Mouse (Mus musculus) testis, adult 2 months (tissue): ENCODE data around the gene Nptx1. TPM values are rescaled to one million over a fixed set of nuclear protein-coding genes. Genes with fewer than 3 reads are reported as not detected.

ENCODE experiments used
- H3K27ac ChIP-seq: fragments of 200-500 bp; 2 replicates; pipeline ENCODE4 v1.5.1; 2012; ENCODE audit warnings: low read depth, low read length; ENCODE audit not compliant: control insufficient read depth, insufficient read depth
- H3K27me3 ChIP-seq: fragments of 200-500 bp; 2 replicates; pipeline ENCODE4 v1.6.1; 2012; ENCODE audit warnings: mild to moderate bottlenecking, low read length, moderate library complexity; ENCODE audit not compliant: control insufficient read depth, insufficient read depth
- H3K36me3 ChIP-seq: fragments of 200-500 bp; 2 replicates; pipeline ENCODE4 v1.6.1; 2012; ENCODE audit warnings: mild to moderate bottlenecking, low read length; ENCODE audit not compliant: control insufficient read depth, insufficient read depth
- H3K4me1 ChIP-seq: fragments of 200-500 bp; 2 replicates; pipeline ENCODE4 v1.6.1; 2012; ENCODE audit warnings: low read length; ENCODE audit not compliant: control insufficient read depth, insufficient read depth
- H3K4me3 ChIP-seq: fragments of 200-500 bp; 2 replicates; pipeline ENCODE4 v1.5.1; 2012; ENCODE audit warnings: low read depth, mild to moderate bottlenecking, low read length, moderate library complexity, mixed read lengths; ENCODE audit not compliant: control insufficient read depth
- CTCF ChIP-seq: fragments of 200-500 bp; IDR thresholded peaks from 2 replicates; pipeline ENCODE4 v1.5.1; 2012; ENCODE audit warnings: low read depth, mild to moderate bottlenecking, inconsistent platforms, low read length, moderate library complexity; ENCODE audit not compliant: control insufficient read depth, insufficient read depth, insufficient replicate concordance
- POLR2A ChIP-seq: fragments of 200-500 bp; IDR thresholded peaks from 2 replicates; pipeline ENCODE4 v1.6.1; 2012; ENCODE audit warnings: low read depth, mild to moderate bottlenecking, inconsistent platforms, low read length, moderate library complexity; ENCODE audit not compliant: control insufficient read depth
- polyA plus RNA-seq: library from polyadenylated mRNA; depleted of rRNA; stranded (reverse); fragments of >200 nt; gene quantifications from 2 replicates; pipeline ENCODE4 v1.2.3, GENCODE M21; 2012

Nptx1 gene
- polyA plus RNA-seq, 1 experiment = 0.22 TPM

DNA sequence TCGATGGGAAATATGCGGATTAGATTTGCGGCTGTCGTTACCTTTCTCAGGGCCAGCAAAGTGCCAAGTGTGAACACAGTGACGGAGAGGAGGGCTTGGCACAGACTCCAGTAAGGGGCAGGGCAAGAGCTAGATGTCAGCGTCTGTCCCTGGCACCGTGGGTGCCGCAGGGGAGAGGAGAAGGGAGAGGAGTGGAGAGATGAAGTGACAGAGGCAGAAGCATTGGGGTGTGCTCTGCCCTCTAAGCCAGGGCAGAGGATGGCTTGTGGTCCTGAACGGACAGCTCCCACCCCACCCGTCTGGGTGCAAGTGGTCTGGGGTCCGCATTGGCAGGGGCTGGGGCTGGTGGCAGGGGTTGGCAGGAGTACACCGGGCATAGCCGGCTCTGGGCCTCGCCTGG, 7.6 kb downstream of the Nptx1 start:
- H3K27ac ChIP-seq = no peak overlapping the region
- H3K4me1 ChIP-seq = no peaks in the 10 kb centered on the region
- no peaks in the 10 kb centered on the region for H3K36me3 ChIP-seq
- no peaks in the 10 kb centered on the region for H3K27me3 ChIP-seq
- TF ChIP-seq POLR2A = no peak
- no peak for TF ChIP-seq CTCF
- H3K4me3 ChIP-seq = no peak overlapping the region

GRCm38 (mm10) chr11:119533745-119534144, 13.8 kb downstream of the Nptx1 start:
- no peaks in the 10 kb centered on the region for H3K36me3 ChIP-seq
- no peak overlapping the region for H3K4me3 ChIP-seq
- TF ChIP-seq POLR2A (no peak), CTCF (no peak)
- no peaks in the 10 kb centered on the region for H3K27me3 ChIP-seq
- no peak overlapping the region for H3K27ac ChIP-seq
- peaks cover 5% of the 10 kb centered on the region for H3K4me1 ChIP-seq

GRCm38 (mm10) chr11:119532460-119532859, 15.1 kb downstream of the Nptx1 start:
- TF ChIP-seq CTCF (no peak), POLR2A (no peak)
- H3K36me3 ChIP-seq = no peaks in the 10 kb centered on the region
- H3K27me3 ChIP-seq = no peaks in the 10 kb centered on the region
- no peak overlapping the region for H3K27ac ChIP-seq
- H3K4me1 ChIP-seq = peaks cover 5% of the 10 kb centered on the region
- no peak overlapping the region for H3K4me3 ChIP-seq

DNA sequence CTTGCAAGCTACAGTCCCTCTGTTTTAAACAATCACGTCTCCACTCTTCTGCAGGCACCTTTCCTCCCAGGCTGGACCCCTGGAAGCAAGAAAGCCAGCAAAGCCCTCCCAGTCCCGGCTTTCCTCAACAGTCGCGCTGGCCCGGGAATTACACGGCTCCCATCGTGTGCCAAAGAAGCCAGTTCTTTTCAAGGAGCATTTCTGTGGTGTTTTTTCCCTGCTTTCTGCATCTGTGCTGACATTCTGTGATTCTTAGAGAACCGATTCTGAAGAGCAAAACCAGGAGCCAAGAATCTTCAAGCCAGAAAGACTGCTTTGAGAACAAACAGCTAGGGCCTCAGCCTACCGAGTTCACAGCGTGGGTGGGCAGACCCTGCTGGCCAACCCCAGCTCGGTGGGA, 18.6 kb downstream of the Nptx1 start:
- Histone ChIP-seq H3K4me1 (peaks cover 11% of the 10 kb centered on the region), H3K27me3 (no peaks in the 10 kb centered on the region), H3K36me3 (no peaks in the 10 kb centered on the region), H3K27ac (no peak overlapping the region), H3K4me3 (no peak overlapping the region)
- TF ChIP-seq CTCF (no peak), POLR2A (no peak)

- H3K4me1 ChIP-seq = peaks cover 12% of the 10 kb centered on the region
- no peaks in the 10 kb centered on the region for H3K27me3 ChIP-seq
- no peak overlapping the region for H3K4me3 ChIP-seq
- H3K36me3 ChIP-seq = no peaks in the 10 kb centered on the region
- no peak for TF ChIP-seq POLR2A
- H3K27ac ChIP-seq = no peak overlapping the region
These were observed 21.2 kb downstream of the Nptx1 start for GRCm38 (mm10) chr11:119526068-119526966.

DNA sequence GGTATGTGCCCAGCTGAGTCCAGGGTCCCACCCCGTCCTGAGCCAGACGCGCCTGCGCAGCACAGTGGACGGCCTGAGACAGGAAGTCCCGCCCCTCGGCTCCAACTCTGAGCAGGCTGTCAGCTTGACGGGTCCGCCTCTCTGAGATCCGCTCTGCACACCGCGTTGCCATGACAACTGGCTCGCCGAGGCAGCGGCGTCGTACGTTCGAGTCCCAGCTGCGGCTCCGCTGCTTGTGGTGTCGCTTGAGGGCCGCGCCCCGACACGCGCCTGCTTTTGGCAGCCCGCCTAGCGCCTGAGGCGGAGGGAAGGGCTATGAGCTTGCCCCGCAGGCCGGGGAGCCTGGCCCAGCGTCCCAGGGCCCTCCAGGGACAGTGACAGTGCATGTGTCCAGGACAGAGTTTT, 23.0 kb downstream of the Nptx1 start:
- no peak for TF ChIP-seq CTCF
- peak; percentile 27; the same call in 1 of the 2 replicates for TF ChIP-seq POLR2A
- no peak overlapping the region for H3K27ac ChIP-seq
- peaks cover 12% of the 10 kb centered on the region for H3K4me1 ChIP-seq
- H3K36me3 ChIP-seq = no peaks in the 10 kb centered on the region
- H3K27me3 ChIP-seq = no peaks in the 10 kb centered on the region
- H3K4me3 ChIP-seq = peak overlapping the region; percentile 68

- no peak for TF ChIP-seq POLR2A
- TF ChIP-seq CTCF = no peak
- no peak overlapping the region for H3K27ac ChIP-seq
- H3K4me1 ChIP-seq = peaks cover 7% of the 10 kb centered on the region
- H3K27me3 ChIP-seq = no peaks in the 10 kb centered on the region
- H3K4me3 ChIP-seq = no peak overlapping the region
- no peaks in the 10 kb centered on the region for H3K36me3 ChIP-seq
These were observed 24.2 kb downstream of the Nptx1 start for GRCm38 (mm10) chr11:119523392-119523791.

DNA sequence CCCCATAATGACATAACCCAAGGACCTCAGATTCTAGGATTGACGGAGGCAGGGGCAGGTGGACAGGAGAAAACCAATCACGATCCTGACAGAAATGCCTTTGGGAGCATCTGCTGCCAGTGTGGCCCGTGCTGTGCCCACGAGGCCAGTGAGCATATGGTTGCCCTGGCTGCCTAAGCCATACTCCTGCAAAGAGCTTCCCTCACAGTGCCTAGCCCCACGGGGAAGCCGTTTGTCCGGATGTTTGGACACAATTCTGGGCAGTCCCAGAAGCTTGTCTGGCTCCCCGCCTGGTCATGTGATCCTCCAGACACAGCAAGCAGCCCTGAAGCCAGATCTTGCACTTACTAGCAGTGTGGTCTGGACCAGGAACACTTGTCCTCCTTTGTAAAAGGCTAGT, 24.8 kb downstream of the Nptx1 start:
- H3K27me3 ChIP-seq = no peaks in the 10 kb centered on the region
- peaks cover 7% of the 10 kb centered on the region for H3K4me1 ChIP-seq
- TF ChIP-seq CTCF (no peak), POLR2A (no peak)
- no peaks in the 10 kb centered on the region for H3K36me3 ChIP-seq
- no peak overlapping the region for H3K27ac ChIP-seq
- no peak overlapping the region for H3K4me3 ChIP-seq
